Mouse (Mus musculus) kidney, postnatal 10 days (tissue): ENCODE results near the gene 1700020A23Rik.
"Not testable (repeated sequence)": the region's sequence is repeated elsewhere in the genome, so short reads cannot be mapped to it uniquely, and the experiment has no call there.

Experiments used
- DNase-seq: peaks from one replicate; pipeline ENCODE4 v3.0.0; 2021; ENCODE audit warnings: mixed read lengths

The 1700020A23Rik gene

GRCm38 (mm10) chr2:130404939-130405338, at the start of gene 1700020A23Rik, which contains the start of gene Gm28372:
Gene 1700020A23Rik, plus strand, starts transcription at chr2:130405259.
Gene Gm28372, plus strand, starts transcription at chr2:130405239.
- no peak for DNase-seq

DNA sequence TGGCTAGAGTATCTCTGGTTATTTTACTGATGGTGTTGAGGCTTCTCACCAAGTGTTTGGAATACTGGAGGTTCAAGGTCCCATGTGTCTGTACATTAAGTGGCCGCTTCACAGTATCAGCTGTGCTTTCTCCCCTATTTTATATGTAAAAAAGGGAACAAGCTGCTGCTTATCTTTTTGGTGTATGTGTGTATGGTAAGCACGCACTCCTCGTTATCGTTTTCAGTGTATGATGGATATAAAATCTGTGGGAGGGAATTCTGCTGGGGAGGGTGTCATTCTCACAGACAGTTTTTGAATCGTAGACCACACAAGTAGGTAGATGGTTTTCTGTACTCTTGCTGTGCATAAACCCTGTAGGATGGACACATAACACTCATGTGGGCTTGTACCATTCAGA, 47.5 kb upstream of the 1700020A23Rik start:
- no peak for DNase-seq

GRCm38 (mm10) chr2:130358852-130359251, 46.2 kb upstream of the 1700020A23Rik start:
- DNase-seq: no peak

GRCm38 (mm10) chr2:130362511-130363026, 42.5 kb upstream of the 1700020A23Rik start:
- peak; percentile 81 for DNase-seq

DNA sequence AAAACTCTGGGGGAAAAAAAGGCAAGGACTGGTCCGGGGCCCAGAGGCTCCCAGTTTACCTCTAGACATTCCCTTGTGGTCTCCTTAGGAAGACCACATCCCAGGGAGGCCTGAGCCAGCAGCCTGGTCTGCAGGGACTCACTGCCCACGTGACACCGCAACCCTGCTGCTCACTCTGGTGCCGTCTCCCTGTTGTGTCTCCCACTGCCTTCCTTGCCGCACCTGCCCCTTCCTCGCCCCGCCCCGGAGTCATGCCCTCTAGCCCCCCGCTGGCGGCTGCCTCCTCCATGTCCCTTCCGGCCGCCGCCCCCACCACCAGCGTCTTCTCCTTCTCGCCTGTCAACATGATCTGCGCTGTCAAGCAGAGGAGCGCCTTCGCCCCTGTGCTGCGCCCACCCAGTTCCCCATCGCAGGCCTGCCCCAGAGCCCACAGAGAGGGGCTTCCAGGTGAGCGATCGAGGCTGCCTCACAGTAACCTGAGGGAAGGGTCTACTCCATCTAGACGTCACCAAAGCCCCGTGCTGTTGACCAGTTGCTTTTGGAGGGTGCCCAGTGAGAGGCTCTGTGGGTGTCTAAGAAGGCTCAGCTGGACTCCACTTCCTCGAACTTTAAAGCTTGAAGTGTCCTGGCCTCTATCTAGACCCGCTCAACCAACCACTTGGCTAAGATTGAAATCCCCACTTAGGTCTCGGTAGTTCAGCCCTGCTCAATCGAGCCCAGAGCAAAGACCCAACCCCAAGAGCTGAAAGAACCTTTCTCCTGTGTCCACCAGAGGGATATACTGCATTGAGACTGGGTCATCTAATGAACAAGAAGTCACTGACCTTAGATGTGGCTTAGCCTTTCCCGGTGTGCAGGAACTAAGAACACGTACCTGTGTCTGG, 39.6 kb upstream of the 1700020A23Rik start:
- peak; percentile 42 for DNase-seq

DNA sequence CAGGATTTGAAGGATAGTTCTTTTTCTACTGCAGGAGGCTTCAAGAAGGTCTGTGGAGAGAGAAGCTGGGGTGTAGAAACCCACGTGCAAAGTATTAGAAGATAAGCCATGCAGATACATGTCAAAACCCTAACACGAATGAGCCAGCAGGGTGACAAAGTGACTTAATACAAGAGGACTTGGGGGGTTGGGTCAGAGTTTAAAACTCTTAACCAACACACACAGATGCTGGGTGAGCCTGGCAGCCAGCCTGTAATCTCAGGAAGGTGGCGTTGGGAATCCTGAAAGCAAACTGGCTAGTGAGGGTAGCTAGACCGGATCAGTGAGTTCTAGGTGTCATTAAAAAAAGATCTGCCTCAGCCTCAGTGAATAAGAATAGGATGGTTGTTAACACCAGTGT, 37.7 kb upstream of the 1700020A23Rik start:
- no peak for DNase-seq

GRCm38 (mm10) chr2:130373026-130373425, 32.0 kb upstream of the 1700020A23Rik start:
- not testable (repeated sequence) for DNase-seq

DNA sequence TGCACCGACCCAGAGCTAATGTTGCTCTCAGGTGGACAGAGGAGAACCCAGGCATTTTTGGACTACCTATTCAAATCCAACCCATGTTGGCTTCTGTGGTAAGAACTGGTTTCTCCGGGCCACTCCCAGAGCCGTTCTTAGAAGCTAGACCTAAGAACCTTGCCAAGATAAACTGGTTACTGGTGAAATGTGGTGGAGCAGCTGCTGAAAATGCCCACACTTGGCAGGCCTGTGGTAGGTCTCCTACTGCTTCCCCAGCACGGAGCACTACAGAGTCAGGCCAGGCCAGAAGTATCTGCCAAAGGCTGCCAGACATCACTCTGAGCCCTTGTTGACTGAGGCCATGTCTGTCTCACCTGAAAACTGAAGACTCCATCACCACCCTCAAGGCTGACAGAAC, 30.1 kb upstream of the 1700020A23Rik start:
- DNase-seq: no peak

GRCm38 (mm10) chr2:130383205-130383604, 21.9 kb upstream of the 1700020A23Rik start:
- DNase-seq: no peak

DNA sequence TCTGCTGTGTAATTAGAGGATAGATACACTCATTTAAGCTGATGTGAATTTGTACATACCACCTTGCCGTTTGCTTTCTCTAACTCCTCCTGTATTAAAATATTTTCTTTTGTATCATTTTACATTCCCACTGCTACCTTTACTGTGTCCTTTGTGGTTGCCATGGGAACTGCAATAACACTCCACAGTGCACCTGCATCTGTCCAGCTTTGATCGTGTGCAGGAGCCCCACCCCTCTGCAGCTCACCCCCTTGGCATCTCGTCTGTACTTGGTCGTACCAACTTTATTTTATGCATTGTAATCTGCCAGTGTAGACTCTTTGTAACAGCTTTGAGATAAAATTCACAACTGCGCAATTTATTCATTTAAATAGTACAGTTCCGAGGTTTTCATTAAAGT, 21.2 kb upstream of the 1700020A23Rik start:
- no peak for DNase-seq

DNA sequence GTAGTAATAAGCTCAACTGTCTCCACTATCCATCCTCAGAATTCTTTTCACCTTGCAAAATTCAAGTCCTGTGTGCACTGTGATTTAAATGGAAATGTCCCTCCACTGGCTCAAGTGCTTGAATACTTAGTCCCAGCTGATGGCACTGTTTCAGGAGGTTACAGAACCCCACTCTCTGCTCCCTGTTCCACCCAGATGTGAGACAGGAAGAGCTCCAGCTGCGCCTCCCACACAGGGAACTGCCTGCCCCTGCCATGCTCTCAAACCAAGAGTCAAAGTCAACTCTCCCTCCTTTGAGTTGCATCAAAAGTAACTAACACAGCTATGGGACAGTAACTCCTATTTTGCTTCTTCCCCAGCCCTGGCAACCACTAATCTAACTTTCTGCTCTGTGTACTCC, 18.8 kb upstream of the 1700020A23Rik start:
- DNase-seq: no peak

DNA sequence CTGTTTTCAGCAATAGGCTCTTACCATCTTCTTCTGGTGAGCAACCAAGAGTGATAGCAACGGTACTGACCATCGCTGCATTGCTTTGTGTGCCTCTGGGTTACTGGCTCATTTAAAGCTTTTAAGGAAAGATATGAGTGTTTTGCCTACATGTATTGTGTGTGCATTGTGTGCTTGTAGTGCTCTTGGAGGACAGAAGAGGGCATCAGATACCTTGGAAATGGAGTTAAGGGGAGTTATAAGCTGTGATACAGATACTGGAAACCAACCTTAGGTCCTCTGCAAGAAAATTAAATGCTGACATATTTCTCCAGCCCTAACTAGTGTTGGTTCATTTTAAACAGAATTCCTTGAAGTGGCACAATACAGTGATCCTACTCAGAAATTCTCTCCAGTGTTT, 16.3 kb upstream of the 1700020A23Rik start:
- DNase-seq: no peak

DNA sequence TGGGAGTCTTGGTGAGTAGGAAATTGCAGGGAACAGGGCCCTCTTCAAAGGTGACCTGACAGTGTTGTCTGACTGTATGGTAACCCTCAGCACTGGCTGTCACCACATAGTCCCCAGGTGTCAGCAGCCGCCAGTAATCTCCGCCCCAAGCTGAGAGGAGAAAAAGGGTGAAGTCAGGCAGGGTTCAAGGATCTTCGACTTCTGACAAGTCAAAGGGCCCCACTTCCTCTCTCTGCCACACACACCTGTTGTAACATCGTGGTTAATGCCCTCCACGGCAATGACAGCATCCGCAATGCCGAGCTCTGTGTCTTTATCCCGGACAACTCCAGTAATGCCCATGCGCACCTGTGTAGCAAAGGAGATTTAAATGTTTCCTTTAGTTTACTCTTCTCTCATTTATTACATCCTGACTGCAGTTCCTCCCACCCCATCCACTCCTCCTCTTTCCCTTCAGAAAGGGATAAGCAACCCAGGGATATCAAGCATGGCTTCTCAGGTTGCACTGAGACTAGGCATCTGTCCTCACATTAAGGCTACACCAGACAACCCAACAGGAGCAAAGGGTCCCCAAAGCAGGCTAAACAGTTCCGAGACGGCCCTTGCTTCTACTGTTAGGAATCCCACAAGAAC, 13.9 kb upstream of the 1700020A23Rik start:
- no peak for DNase-seq

- no peak for DNase-seq
Observed at GRCm38 (mm10) chr2:130392836-130393235, 12.2 kb upstream of the 1700020A23Rik start.

- DNase-seq: no peak
Observed at GRCm38 (mm10) chr2:130395696-130396095, 9.4 kb upstream of the 1700020A23Rik start.

DNA sequence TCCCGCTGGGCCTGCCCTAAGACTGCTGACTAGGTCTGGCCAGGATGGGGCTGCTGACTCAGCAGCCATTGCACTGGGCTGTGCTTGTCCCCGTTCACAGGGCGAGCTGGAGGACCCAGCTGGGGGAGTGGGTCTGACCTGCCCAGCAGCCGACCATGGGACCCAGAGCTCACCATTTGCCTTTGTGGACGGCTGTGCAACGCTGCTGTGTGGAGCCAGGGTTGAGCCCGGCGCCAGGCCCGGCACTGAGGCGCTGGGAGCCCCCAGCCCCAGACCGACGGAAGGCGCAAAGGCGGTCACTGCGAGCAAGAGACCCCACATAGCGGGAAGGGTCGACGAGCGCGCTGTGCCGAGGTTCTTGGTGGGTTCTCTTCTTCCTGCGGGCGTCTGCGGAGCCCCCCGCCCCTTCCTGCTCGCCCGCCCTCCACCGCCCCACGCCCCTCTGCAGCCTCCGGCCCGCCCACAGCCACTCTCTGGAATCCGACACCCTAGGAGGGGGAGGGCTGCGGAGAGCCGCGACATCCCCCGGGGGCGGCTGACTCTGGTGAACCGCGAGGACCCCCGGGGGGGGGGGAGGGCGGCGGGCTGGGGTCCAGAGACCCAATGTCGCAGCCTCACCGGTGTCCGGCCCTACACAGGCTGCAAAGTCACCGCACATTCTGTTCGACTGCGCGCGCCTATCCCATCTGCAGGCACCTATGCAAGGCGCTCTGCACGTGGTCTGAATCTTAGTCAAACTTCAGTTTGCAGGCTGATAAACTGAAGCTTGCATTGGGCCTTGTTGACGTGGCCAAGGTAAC, 7.7 kb upstream of the 1700020A23Rik start, which contains the start of gene Cpxm1:
Gene Cpxm1, minus strand, starts transcription at position 389 of the 800 bp plus-strand sequence.
- DNase-seq: peak; percentile 70

DNA sequence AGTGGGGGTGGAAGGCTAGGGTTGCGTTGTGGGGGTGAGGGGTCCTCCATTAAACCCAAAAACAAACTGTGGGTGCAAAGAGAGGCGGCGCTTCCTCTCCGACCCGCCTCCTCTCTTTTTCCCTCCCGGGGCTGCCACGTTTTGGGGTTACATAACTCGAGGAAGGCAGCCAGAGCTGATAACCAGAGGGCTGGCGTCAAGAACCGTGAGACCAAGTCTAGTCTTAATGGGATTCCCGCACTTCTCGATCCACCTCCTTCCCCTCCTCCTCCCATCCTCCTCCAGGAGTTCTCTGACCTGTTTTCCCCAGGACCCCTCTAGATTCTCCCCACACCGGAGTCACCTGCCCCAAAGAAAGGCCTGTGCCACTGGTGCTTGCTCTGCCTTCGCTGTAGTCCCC, 7.0 kb upstream of the 1700020A23Rik start:
- DNase-seq: peak; percentile 32

- no peak for DNase-seq
Observed at GRCm38 (mm10) chr2:130400046-130400445, 5.0 kb upstream of the 1700020A23Rik start.

DNA sequence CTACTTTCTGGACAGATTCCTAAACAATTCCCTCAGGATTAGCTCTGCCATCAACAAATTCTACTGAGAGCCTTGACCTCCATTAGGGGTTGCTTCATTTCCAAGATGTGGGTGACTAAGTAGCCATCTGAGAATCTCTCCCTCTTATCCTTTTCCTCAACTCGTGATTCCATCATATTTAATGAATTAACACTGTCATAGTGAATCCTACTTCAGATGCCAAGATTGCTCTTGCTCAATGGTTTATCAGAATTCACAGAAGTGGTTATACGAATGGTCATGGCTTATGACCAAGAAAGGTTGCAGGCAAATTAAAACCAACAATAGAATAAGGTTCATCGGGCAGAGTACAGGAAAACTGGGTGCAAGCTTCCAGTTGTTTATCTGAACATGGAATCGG, 3.2 kb upstream of the 1700020A23Rik start:
- DNase-seq: no peak

DNA sequence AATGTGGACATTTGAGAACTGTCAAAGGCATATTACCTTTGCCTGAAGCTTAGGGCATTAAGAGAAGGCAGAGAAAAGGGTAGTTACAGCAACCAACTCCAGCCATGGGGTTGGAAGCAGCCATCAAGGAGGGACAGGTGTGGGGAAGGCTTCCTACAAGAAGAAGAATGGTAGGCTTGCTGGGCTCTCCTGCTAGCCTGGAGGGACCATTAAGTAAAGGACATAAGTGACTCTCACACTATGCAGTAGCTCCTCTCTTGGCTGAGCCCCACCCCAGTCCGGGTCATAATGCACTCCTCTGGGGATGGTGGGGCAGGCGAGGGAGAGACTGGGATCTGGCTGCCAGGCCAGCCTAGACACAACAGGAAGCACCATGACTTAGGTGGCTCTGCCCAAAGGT, 1.1 kb downstream of the 1700020A23Rik start, which contains the start of gene Tmem239:
Gene Tmem239, plus strand, starts transcription at position 301 of the 400 bp plus-strand sequence.
- no peak for DNase-seq

DNA sequence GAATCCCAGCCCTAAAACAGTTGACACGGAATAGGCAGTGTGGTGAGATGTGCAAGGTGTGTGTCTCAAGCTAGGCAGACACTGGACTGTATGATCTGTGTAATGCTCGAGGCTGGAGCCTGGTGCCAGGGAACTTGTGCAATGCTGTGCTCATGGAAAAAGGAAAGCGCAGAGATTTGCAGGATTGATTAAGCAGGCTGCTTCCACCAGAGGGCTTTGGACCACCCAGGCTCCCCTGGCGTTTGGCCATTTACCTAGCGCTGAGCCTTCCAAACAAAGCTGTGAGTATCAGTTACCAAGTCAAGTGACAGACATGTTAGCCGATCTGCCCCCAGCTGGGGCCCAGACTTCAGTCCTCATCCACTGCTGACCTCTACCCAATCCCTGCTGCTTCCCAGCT, 3.1 kb downstream of the 1700020A23Rik start:
- DNase-seq: no peak

GRCm38 (mm10) chr2:130411558-130412495, 6.8 kb downstream of the 1700020A23Rik start:
- DNase-seq: peak; percentile 93
